Mouse (Mus musculus): Measurements from ENCODE around the gene Tarm1.

Tarm1 gene

DNA sequence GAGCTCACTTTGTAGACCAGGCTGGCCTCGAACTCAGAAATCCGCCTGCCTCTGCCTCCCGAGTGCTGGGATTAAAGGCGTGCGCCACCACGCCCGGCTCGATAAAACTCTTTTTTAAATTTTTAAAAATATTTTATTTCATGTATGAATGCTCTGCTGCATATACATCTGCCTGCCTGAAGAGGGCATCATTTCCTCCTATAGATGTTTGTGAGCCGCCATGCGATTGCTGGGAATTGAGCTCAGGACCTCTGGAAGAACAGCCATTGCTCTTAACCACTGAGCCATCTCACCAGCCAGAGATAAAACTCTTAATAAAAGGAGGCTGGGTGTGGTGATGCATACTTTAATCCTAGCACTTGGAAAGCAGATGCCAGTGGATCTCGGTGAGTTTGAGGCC is 62.4 kb downstream of the Tarm1 start:
- DNase-seq: no peak

DNA sequence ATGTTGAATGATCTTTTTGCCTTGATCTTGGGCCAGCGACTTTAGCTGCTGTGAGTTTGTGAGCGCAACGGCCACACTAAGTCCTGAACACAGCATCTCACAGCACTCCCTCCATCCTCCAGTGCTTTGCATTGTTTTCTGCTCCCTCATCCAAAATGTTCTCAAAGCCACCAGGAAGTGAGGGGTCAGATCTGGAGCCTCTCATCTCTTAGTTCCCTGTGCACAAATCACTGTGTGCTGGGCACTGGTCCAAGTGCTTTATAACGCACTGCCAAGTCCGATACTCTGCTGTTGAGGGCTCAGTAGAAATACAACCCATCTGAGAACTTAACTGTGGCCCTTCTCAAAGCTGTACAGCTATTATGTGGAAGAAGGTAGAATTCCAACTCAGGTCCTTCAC is 64.5 kb downstream of the Tarm1 start:
- DNase-seq: no peak

Measured in right cerebral cortex, postnatal 25 days (tissue).